Mouse (Mus musculus) heart, embryonic 11.5 days (tissue): ENCODE data around the gene Ccl17. TPM values are rescaled to one million over a fixed set of nuclear protein-coding genes. Genes with fewer than 3 reads are reported as not detected.

Experiments
- ATAC-seq: fragments of 200-750 bp; cut with Nextera tagmentation; replicated peaks from 2 replicates; pipeline ENCODE4 v1.8.0; 2017; ENCODE audit warnings: moderate library complexity; ENCODE audit not compliant: insufficient number of reproducible peaks, low FRiP score, low TSS enrichment
- H3K27ac ChIP-seq: fragments of 300-500 bp; sonication (generic); 2 replicates; pipeline ENCODE4 v1.5.1; 2014; ENCODE audit warnings: mild to moderate bottlenecking, low read depth, low read length
- H3K27me3 ChIP-seq: fragments of 300-500 bp; sonication (generic); 2 replicates; pipeline ENCODE4 v1.6.1; 2014; ENCODE audit warnings: mild to moderate bottlenecking, low read length, mixed read lengths; ENCODE audit not compliant: control insufficient read depth, insufficient read depth
- H3K36me3 ChIP-seq: fragments of 300-500 bp; sonication (generic); 2 replicates; pipeline ENCODE4 v1.6.1; 2014; ENCODE audit warnings: mild to moderate bottlenecking, low read length, moderate library complexity, mixed read lengths; ENCODE audit not compliant: control insufficient read depth, insufficient read depth
- H3K4me1 ChIP-seq: fragments of 300-500 bp; sonication (generic); 2 replicates; pipeline ENCODE4 v1.6.1; 2014; ENCODE audit warnings: low read length; ENCODE audit not compliant: control insufficient read depth, insufficient read depth
- H3K4me2 ChIP-seq: fragments of 300-500 bp; sonication (generic); 2 replicates; pipeline ENCODE4 v1.6.1; 2014; ENCODE audit warnings: mild to moderate bottlenecking, moderate library complexity
- H3K4me3 ChIP-seq: fragments of 300-500 bp; sonication (generic); 2 replicates; pipeline ENCODE4 v1.5.1; 2014; ENCODE audit warnings: low read depth, low read length
- H3K9ac ChIP-seq: fragments of 300-500 bp; sonication (generic); 2 replicates; pipeline ENCODE4 v1.6.1; 2014; ENCODE audit warnings: mild to moderate bottlenecking, low read depth, low read length, moderate library complexity
- H3K9me3 ChIP-seq: fragments of 300-500 bp; sonication (generic); replicated peaks from 2 replicates; pipeline ENCODE4 v1.6.1; 2016; ENCODE audit warnings: low read length; ENCODE audit not compliant: control insufficient read depth
- WGBS: fragments of 180-500 bp; shearing (Covaris S2); extraction: QIAGEN DNeasy Blood & Tissue Kit; methylation state at CpG from one replicate; pipeline ENCODE4 v1.1.7; 2014; ENCODE audit not compliant: insufficient replicate concordance; 5-methylcytosine and 5-hydroxymethylcytosine counted together
- polyA plus RNA-seq: library from polyadenylated mRNA; unstranded; fragments of >200 nt; fragmentation: Nextera tagmentation; extraction: Ambion mirVana; gene quantifications from 2 replicates; pipeline ENCODE4 v1.2.1, GENCODE M21; 2014

Gene Ccl17
- polyA plus RNA-seq, 1 experiment from 2014 or later = 0.69 TPM

- no peak overlapping the region for H3K4me3 ChIP-seq
- H3K9ac ChIP-seq = no peak overlapping the region; the same call in 1 of the 2 replicates
- peak overlapping the region; percentile 68 for H3K27ac ChIP-seq
- 29% methylated on average over 10 of the region's 10 CpGs for WGBS
- H3K36me3 ChIP-seq = no peaks in the 10 kb centered on the region
- ATAC-seq = peak; percentile 55
- no peaks in the 10 kb centered on the region for H3K9me3 ChIP-seq
- peak overlapping the region; percentile 25; the same call in 1 of the 2 replicates for H3K4me2 ChIP-seq
- peaks cover 22% of the 10 kb centered on the region for H3K27me3 ChIP-seq
- peaks cover 28% of the 10 kb centered on the region for H3K4me1 ChIP-seq
These were observed 32.2 kb upstream of the Ccl17 start for GRCm38 (mm10) chr8:94778036-94778435.

GRCm38 (mm10) chr8:94778473-94778872, 31.8 kb upstream of the Ccl17 start:
- Histone ChIP-seq H3K4me2 (peak overlapping the region; percentile 25; the same call in 1 of the 2 replicates), H3K36me3 (no peaks in the 10 kb centered on the region), H3K27me3 (peaks cover 17% of the 10 kb centered on the region), H3K9me3 (no peaks in the 10 kb centered on the region), H3K4me1 (peaks cover 28% of the 10 kb centered on the region), H3K4me3 (no peak overlapping the region), H3K27ac (peak overlapping the region; percentile 68), H3K9ac (no peak overlapping the region)
- 46% methylated on average over 5 of the region's 5 CpGs for WGBS
- 0 out of 2 replicates have a peak, but pooled peaks have one; percentile 33 for ATAC-seq

GRCm38 (mm10) chr8:94778895-94779533, 31.2 kb upstream of the Ccl17 start:
- no peak for ATAC-seq
- Histone ChIP-seq H3K4me1 (peaks cover 30% of the 10 kb centered on the region), H3K4me3 (no peak overlapping the region), H3K9me3 (no peaks in the 10 kb centered on the region), H3K27me3 (peaks cover 12% of the 10 kb centered on the region; the same call in 1 of the 2 replicates), H3K9ac (no peak overlapping the region), H3K36me3 (no peaks in the 10 kb centered on the region), H3K4me2 (peak overlapping the region; percentile 0; the same call in 1 of the 2 replicates), H3K27ac (no peak overlapping the region)
- WGBS = 68% methylated on average over 10 of the region's 10 CpGs

- Histone ChIP-seq H3K27me3 (peaks cover 5% of the 10 kb centered on the region; the same call in 1 of the 2 replicates), H3K4me3 (no peak overlapping the region), H3K36me3 (no peaks in the 10 kb centered on the region), H3K4me2 (no peak overlapping the region), H3K9me3 (no peaks in the 10 kb centered on the region), H3K9ac (no peak overlapping the region), H3K27ac (no peak overlapping the region), H3K4me1 (peaks cover 33% of the 10 kb centered on the region)
- 92% methylated on average over 16 of the region's 16 CpGs for WGBS
- no peak for ATAC-seq
These were observed 30.5 kb upstream of the Ccl17 start for GRCm38 (mm10) chr8:94779534-94780294.

- ATAC-seq = no peak
- no peak overlapping the region for H3K27ac ChIP-seq
- H3K4me2 ChIP-seq = no peak overlapping the region
- peaks cover 3% of the 10 kb centered on the region; the same call in 1 of the 2 replicates for H3K27me3 ChIP-seq
- H3K36me3 ChIP-seq = no peaks in the 10 kb centered on the region
- H3K4me1 ChIP-seq = peaks cover 33% of the 10 kb centered on the region
- H3K9ac ChIP-seq = no peak overlapping the region
- 59% methylated on average over 21 of the region's 21 CpGs for WGBS
- no peaks in the 10 kb centered on the region for H3K9me3 ChIP-seq
- no peak overlapping the region for H3K4me3 ChIP-seq
These were observed 29.6 kb upstream of the Ccl17 start for GRCm38 (mm10) chr8:94780491-94781154.

GRCm38 (mm10) chr8:94781155-94781837, 29.0 kb upstream of the Ccl17 start:
- peaks cover 33% of the 10 kb centered on the region for H3K4me1 ChIP-seq
- H3K9ac ChIP-seq = no peak overlapping the region
- no peak overlapping the region; the same call in 1 of the 2 replicates for H3K4me3 ChIP-seq
- 50% methylated on average over 7 of the region's 7 CpGs for WGBS
- no peak for ATAC-seq
- no peak overlapping the region for H3K27ac ChIP-seq
- H3K36me3 ChIP-seq = no peaks in the 10 kb centered on the region
- H3K4me2 ChIP-seq = peak overlapping the region; percentile 30
- no peaks in the 10 kb centered on the region for H3K9me3 ChIP-seq
- no peaks in the 10 kb centered on the region for H3K27me3 ChIP-seq

GRCm38 (mm10) chr8:94781838-94782235, 28.4 kb upstream of the Ccl17 start:
- Histone ChIP-seq H3K4me1 (peaks cover 33% of the 10 kb centered on the region), H3K9ac (no peak overlapping the region), H3K36me3 (no peaks in the 10 kb centered on the region), H3K27me3 (no peaks in the 10 kb centered on the region), H3K4me3 (no peak overlapping the region; the same call in 1 of the 2 replicates), H3K4me2 (peak overlapping the region; percentile 30), H3K9me3 (no peaks in the 10 kb centered on the region), H3K27ac (no peak overlapping the region)
- ATAC-seq = no peak; the same call in 1 of the 2 replicates
- WGBS = 11% methylated on average over 9 of the region's 11 CpGs

- H3K36me3 ChIP-seq = no peaks in the 10 kb centered on the region
- H3K27ac ChIP-seq = no peak overlapping the region
- H3K9ac ChIP-seq = no peak overlapping the region
- H3K4me1 ChIP-seq = peaks cover 20% of the 10 kb centered on the region
- H3K27me3 ChIP-seq = no peaks in the 10 kb centered on the region
- H3K9me3 ChIP-seq = no peaks in the 10 kb centered on the region
- H3K4me2 ChIP-seq = no peak overlapping the region
- no peak overlapping the region for H3K4me3 ChIP-seq
- no peak for ATAC-seq
- WGBS = 54% methylated on average over 4 of the region's 4 CpGs
These were observed 26.4 kb upstream of the Ccl17 start for GRCm38 (mm10) chr8:94783890-94784289.
